Mouse (Mus musculus) stomach, postnatal 0 days (tissue): ENCODE data around the gene Epha8. TPM values are rescaled to one million over a fixed set of nuclear protein-coding genes. Genes with fewer than 3 reads are reported as not detected.

Experiments
- ATAC-seq: fragments of 200-750 bp; cut with Nextera tagmentation; 2 replicates; pipeline ENCODE4 v1.8.0; 2017; ENCODE audit not compliant: low FRiP score, low TSS enrichment
- DNase-seq: peaks from one replicate; pipeline ENCODE4 v3.0.0-alpha.2; 2016; ENCODE audit warnings: low spot score
- H3K27ac ChIP-seq: fragments of 300-500 bp; sonication (generic); replicated peaks from 2 replicates; pipeline ENCODE4 v1.5.1; 2014; ENCODE audit warnings: mild to moderate bottlenecking, control low read depth
- H3K27me3 ChIP-seq: fragments of 300-500 bp; sonication (generic); 2 replicates; pipeline ENCODE4 v1.6.1; 2014; ENCODE audit warnings: low read length; ENCODE audit not compliant: control insufficient read depth, insufficient read depth
- H3K36me3 ChIP-seq: fragments of 300-500 bp; sonication (generic); 2 replicates; pipeline ENCODE4 v1.6.1; 2014; ENCODE audit warnings: low read length, mixed read lengths; ENCODE audit not compliant: control insufficient read depth, insufficient read depth
- H3K4me1 ChIP-seq: fragments of 300-500 bp; sonication (generic); replicated peaks from 2 replicates; pipeline ENCODE4 v1.6.1; 2014; ENCODE audit warnings: antibody characterized with exemption; ENCODE audit not compliant: control insufficient read depth, insufficient read depth
- H3K4me2 ChIP-seq: fragments of 300-500 bp; sonication (generic); replicated peaks from 2 replicates; pipeline ENCODE4 v1.6.1; 2014; ENCODE audit warnings: low read depth, mild to moderate bottlenecking, control low read depth, moderate library complexity
- H3K4me3 ChIP-seq: fragments of 300-500 bp; sonication (generic); 2 replicates; pipeline ENCODE4 v1.5.1; 2014; ENCODE audit warnings: low read depth, low read length, control low read depth
- H3K9ac ChIP-seq: fragments of 300-500 bp; sonication (generic); 2 replicates; pipeline ENCODE4 v1.6.1; 2014; ENCODE audit warnings: mild to moderate bottlenecking, low read length, control low read depth, mixed read lengths
- H3K9me3 ChIP-seq: fragments of 300-500 bp; sonication (generic); 2 replicates; pipeline ENCODE4 v1.6.1; 2016; ENCODE audit warnings: low read length; ENCODE audit not compliant: control insufficient read depth
- CTCF ChIP-seq: IDR thresholded peaks from 2 replicates; pipeline ENCODE4 v1.5.1; 2016; ENCODE audit warnings: antibody characterized with exemption, low read depth, mild to moderate bottlenecking, moderate library complexity
- EP300 ChIP-seq: optimal IDR thresholded peaks from 2 replicates; pipeline ENCODE3; 2016; ENCODE audit warnings: antibody characterized with exemption
- WGBS: fragments of 180-500 bp; shearing (Covaris S2); extraction: QIAGEN DNeasy Blood & Tissue Kit; methylation state at CpG from one replicate; pipeline ENCODE4 v1.1.7; 2014; 5-methylcytosine and 5-hydroxymethylcytosine counted together
- polyA plus RNA-seq: library from polyadenylated mRNA; unstranded; fragments of >200 nt; fragmentation: Nextera tagmentation; extraction: Ambion mirVana; gene quantifications from 2 replicates; pipeline ENCODE4 v1.2.1, GENCODE M21; 2015

Gene Epha8
- polyA plus RNA-seq, 1 experiment from 2014 or later, result 0.11 TPM

DNA sequence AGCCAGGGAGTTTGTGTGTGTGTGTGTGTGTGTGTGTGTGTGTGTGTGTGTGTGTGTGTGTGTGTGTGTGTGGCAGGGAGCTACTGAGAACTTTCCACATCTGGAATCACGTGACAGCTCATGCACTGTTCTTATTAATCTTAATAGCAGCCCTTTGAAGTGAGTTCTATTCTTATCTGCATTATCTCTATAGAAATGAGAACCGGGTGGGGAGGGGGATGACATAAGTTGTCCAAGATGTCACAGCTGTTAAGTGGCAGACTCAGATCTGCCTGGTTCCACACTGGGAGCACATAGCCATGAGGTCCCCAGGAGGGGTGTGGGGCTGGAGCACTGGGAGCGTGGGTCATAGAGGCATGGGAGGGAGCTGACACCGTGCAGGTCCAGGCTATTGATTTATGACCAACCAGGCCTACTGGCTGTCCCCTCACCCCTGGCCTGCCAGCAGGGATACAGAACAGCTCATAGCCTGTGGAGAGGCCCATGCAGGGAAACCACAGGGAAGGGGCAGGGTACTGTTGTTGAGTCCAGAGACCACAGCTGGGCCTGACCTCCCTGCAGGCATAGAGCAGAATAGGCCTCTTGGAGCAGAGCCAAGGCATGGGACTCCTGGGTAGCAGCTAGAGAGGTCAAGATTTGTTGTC lies 5.1 kb upstream of the Epha8 start:
- no peak for TF ChIP-seq CTCF
- TF ChIP-seq EP300, result no peak
- Histone ChIP-seq H3K9me3 (no peaks in the 10 kb centered on the region), H3K4me3 (no peak overlapping the region), H3K27me3 (0 out of 2 replicates have a peak, but pooled peaks cover 2% of the 10 kb centered on the region), H3K27ac (no peak overlapping the region), H3K4me2 (no peak overlapping the region), H3K36me3 (no peaks in the 10 kb centered on the region), H3K4me1 (0 out of 2 replicates have a peak, but pooled peaks cover 1% of the 10 kb centered on the region), H3K9ac (no peak overlapping the region)
- ATAC-seq (no peak), DNase-seq (no peak)
- 25% methylated on average over 4 of the region's 4 CpGs for WGBS

DNA sequence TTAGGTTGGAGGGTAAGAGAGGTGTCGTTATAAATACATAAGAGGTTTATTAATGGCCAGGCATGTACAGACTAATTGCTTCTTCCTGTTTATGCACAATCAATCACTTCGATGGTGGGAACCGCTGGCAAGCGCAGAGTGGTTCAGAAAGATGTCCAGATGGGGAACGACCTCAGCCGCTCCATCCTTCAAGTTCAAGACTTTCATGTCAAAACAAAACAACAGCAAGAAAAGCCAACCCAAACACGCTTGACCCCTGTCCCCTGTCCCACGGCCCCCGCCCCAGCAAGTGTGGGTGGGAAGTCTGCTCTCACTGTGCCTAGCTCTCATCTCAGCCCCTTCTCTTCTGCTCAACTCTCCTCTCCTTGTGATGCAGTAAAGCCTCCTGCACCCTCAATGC lies 4.0 kb upstream of the Epha8 start:
- Histone ChIP-seq H3K36me3 (no peaks in the 10 kb centered on the region), H3K4me1 (0 out of 2 replicates have a peak, but pooled peaks cover 2% of the 10 kb centered on the region), H3K9me3 (no peaks in the 10 kb centered on the region), H3K27ac (no peak overlapping the region), H3K4me3 (no peak overlapping the region), H3K9ac (no peak overlapping the region), H3K4me2 (no peak overlapping the region), H3K27me3 (peaks cover 2% of the 10 kb centered on the region; the same call in 1 of the 2 replicates)
- TF ChIP-seq EP300, result no peak
- no peak for TF ChIP-seq CTCF
- ATAC-seq, result no peak
- WGBS, result 35% methylated on average over 9 of the region's 9 CpGs
- no peak for DNase-seq

DNA sequence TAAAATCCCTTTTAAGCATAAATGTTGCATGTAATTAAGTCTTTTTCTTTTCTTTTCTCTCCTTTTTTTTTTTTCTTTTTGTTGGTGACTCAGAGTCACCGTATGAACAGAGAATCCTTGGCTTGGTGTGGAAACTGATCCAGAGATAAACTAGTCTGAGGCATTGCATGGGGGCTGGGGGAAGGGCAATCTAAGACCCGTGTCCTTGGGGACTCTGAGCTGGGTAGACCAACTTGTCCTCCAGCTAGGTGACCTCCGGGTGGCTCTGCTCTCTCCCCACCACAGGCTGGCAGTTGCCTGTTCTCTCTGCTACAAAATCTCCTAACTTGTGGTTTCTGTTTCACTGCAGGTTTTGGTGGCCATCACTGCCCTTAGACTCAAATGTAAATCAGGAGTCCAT lies 3.5 kb upstream of the Epha8 start:
- Histone ChIP-seq H3K9me3 (no peaks in the 10 kb centered on the region), H3K27me3 (peaks cover 2% of the 10 kb centered on the region; the same call in 1 of the 2 replicates), H3K4me2 (no peak overlapping the region), H3K9ac (no peak overlapping the region), H3K27ac (no peak overlapping the region), H3K4me3 (no peak overlapping the region), H3K36me3 (no peaks in the 10 kb centered on the region), H3K4me1 (0 out of 2 replicates have a peak, but pooled peaks cover 2% of the 10 kb centered on the region)
- 34% methylated on average over 3 of the region's 3 CpGs for WGBS
- TF ChIP-seq EP300 (no peak), CTCF (no peak)
- no peak for ATAC-seq
- DNase-seq, result no peak

DNA sequence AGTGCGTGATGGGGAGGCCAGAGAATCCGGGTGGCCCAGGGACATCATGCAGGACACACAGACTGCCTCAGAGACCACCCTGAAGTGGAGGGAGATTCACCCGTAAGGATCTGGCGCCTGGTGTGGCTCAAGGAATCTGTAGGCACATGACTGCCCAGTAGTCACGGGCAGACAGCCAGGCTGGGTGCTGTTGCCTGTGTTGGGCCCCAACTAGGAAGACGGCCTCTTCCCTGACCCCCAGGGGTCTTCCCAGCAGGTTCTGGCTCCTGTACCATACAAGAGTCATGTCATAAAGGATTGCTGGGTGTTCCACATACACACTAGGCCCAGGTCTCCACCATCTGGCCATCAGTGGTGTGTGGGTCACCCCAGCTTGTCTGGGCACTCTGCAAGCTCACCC lies 2.1 kb downstream of the Epha8 start:
- H3K4me2 ChIP-seq, result no peak overlapping the region
- ATAC-seq (no peak), DNase-seq (no peak)
- no peak overlapping the region for H3K4me3 ChIP-seq
- no peak for TF ChIP-seq CTCF
- H3K27ac ChIP-seq, result no peak overlapping the region
- 0 out of 2 replicates have a peak, but pooled peaks cover 2% of the 10 kb centered on the region for H3K4me1 ChIP-seq
- no peaks in the 10 kb centered on the region for H3K9me3 ChIP-seq
- no peaks in the 10 kb centered on the region for H3K36me3 ChIP-seq
- 69% methylated on average over 6 of the region's 6 CpGs for WGBS
- H3K27me3 ChIP-seq, result peaks cover 2% of the 10 kb centered on the region; the same call in 1 of the 2 replicates
- H3K9ac ChIP-seq, result no peak overlapping the region

DNA sequence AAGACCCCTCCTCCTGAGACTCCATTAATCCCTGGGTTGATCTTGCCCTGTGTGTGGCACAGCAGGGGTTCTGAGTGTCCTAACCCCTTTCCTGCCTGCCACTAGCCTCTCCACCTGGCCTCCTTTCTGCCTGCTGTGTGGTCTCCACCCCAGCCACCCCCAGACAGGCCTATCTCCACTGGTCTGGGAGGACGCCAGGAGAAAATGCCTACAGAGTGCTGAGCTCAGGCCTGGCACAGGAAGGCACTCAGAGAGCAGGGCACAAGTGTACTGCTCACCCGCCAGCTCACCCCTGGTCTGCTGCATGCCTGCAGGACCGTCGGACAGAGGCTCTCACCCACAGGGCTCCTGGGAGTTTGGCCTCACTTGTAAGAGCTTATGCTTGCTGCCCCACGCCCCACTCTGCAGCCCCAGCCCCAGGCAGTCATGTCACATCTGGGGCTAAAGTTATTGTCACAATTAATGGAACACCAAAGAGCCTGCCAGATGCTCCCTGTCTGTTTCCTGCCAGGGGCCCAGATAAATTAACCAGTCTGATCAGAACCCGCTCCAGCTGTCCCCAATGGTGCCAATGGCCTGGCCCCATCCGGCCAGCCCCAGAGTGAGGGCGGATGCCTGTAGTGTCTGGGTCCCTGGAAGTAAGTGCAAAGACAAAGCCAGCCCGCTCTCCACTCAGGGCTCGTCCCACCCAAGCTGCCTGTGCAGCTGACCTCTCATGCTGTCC lies 7.2 kb downstream of the Epha8 start:
- Histone ChIP-seq H3K27ac (no peak overlapping the region), H3K27me3 (no peaks in the 10 kb centered on the region), H3K4me2 (no peak overlapping the region), H3K9me3 (no peaks in the 10 kb centered on the region), H3K9ac (no peak overlapping the region), H3K4me1 (no peaks in the 10 kb centered on the region), H3K36me3 (no peaks in the 10 kb centered on the region), H3K4me3 (no peak overlapping the region)
- WGBS, result 50% methylated on average over 10 of the region's 10 CpGs
- DNase-seq, result no peak
- ATAC-seq, result no peak
- TF ChIP-seq EP300 (no peak), CTCF (no peak)

DNA sequence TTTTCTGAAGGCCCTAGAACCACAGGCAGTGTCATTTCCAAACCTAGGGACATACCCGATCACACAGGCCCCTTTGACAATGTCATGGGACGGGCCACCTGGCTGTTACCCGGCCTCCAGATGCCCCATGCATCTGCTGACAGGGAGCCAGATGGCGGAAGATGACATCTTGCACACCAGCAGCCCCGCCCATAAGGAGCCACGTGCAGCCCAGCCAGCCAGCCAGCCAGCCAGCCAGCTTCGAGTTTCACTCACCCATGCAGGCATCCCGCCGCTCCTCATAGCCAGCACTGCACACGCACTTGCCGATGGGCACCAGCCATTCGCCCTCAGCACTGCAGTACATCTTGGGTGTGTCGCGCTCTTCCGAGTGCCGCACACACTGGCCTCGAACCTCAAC lies 11.2 kb downstream of the Epha8 start:
- ATAC-seq (no peak), DNase-seq (no peak)
- no peak overlapping the region for H3K9ac ChIP-seq
- no peak overlapping the region for H3K4me2 ChIP-seq
- no peaks in the 10 kb centered on the region for H3K4me1 ChIP-seq
- H3K27me3 ChIP-seq, result no peaks in the 10 kb centered on the region
- H3K4me3 ChIP-seq, result no peak overlapping the region
- no peaks in the 10 kb centered on the region for H3K9me3 ChIP-seq
- TF ChIP-seq EP300, result no peak
- TF ChIP-seq CTCF, result no peak
- H3K36me3 ChIP-seq, result no peaks in the 10 kb centered on the region
- WGBS, result 63% methylated on average over 17 of the region's 17 CpGs
- no peak overlapping the region for H3K27ac ChIP-seq
